In genomic region chr8:46995931-46996664, GRCm38 (mm10) we compare ENCODE assay signal across 22 mouse cellular contexts. TPM values are rescaled to one million over a fixed set of nuclear protein-coding genes. Genes with fewer than 3 reads are reported as not detected.
DNase-seq lines count a peak whose midpoint lies in the region; ATAC-seq and TF ChIP-seq lines count a peak whose summit lies in the region.
"Had no signal": no experiment of that assay in that cellular context is flagged by ENCODE, and none has a peak within 500 bp of the region (broad histone marks: within the 10 kb centered on the region; RNA-seq: fewer than 3 reads in every experiment).

No protein-coding gene starts in this region.

- H3K36me3 ChIP-seq in heart, embryonic 10.5 days, result no peaks in the 10 kb centered on the region
- no peaks in the 10 kb centered on the region for H3K36me3 ChIP-seq in ES-E14 (ENCODE audit: control insufficient read depth, insufficient read depth, low read length, poor library complexity, severe bottlenecking)
- H3K36me3 ChIP-seq in limb, embryonic 12.5 days, result no peaks in the 10 kb centered on the region
- H3K36me3 ChIP-seq: embryonic facial prominence, embryonic 10.5 days; heart, embryonic 12.5 days; hindbrain, embryonic 15.5 days had no signal

- H3K4me2 ChIP-seq in limb, embryonic 12.5 days, result no peak overlapping the region
- H3K4me2 ChIP-seq: forebrain, embryonic 13.5 days; heart, embryonic 12.5 days; hindbrain, embryonic 15.5 days had no signal

- in situ Hi-C loops in ES-E14 (cut with MboI; ENCODE audit: low sequenced_read_pairs in 2 of 2, unreplicated experiment in 2 of 2), result no loop called here

- no peaks in the 10 kb centered on the region for H3K9me3 ChIP-seq in heart, embryonic 10.5 days
- no peaks in the 10 kb centered on the region for H3K9me3 ChIP-seq in ES-E14 (ENCODE audit: control insufficient read depth, insufficient read depth, low read depth, low read length)
- H3K9me3 ChIP-seq in limb, embryonic 12.5 days, result no peaks in the 10 kb centered on the region
- H3K9me3 ChIP-seq: embryonic facial prominence, embryonic 10.5 days; forebrain, embryonic 13.5 days; heart, embryonic 12.5 days; hindbrain, embryonic 15.5 days had no signal

- no peak overlapping the region for H3K9ac ChIP-seq in ES-E14 (ENCODE audit: insufficient read depth, low read depth, low read length, poor library complexity, severe bottlenecking)
- no peak overlapping the region for H3K9ac ChIP-seq in limb, embryonic 12.5 days (replicated peaks)
- H3K9ac ChIP-seq: forebrain, embryonic 13.5 days; forebrain, postnatal 0 days; heart, embryonic 12.5 days; hindbrain, embryonic 15.5 days had no signal

- no peak overlapping the region for H3K4me3 ChIP-seq in heart, embryonic 10.5 days
- H3K4me3 ChIP-seq in ES-E14 (ENCODE audit: insufficient read depth in 1 of 2, low read depth in 1 of 2, low read length in 2 of 2, poor library complexity in 1 of 2, severe bottlenecking in 1 of 2), result no peak overlapping the region
- H3K4me3 ChIP-seq in limb, embryonic 12.5 days (replicated peaks), result no peak overlapping the region
- H3K4me3 ChIP-seq: embryonic facial prominence, embryonic 10.5 days; forebrain, embryonic 13.5 days; heart, adult 2 months; heart, embryonic 12.5 days; hindbrain, embryonic 15.5 days had no signal

- WGBS in heart, embryonic 10.5 days, result 48% methylated on average over 9 of the region's 9 CpGs
- 62% methylated on average over 9 of the region's 9 CpGs for WGBS in limb, embryonic 12.5 days

- intact Hi-C loops in heart, postnatal 36 days (cut with DNase I), result no loop called here

- DNase-seq in heart, embryonic 10.5 days (ENCODE audit: low spot score), result peak; percentile 78
- DNase-seq in heart, postnatal 36 days, result no peak
- DNase-seq in ES-E14 (ENCODE audit: low read depth, low spot score) (peak; percentile 37), R1 (ENCODE audit: low read depth, low spot score) (peak; percentile 63)
- DNase-seq in thymus, postnatal 25 days, result no peak
- DNase-seq in urinary bladder, postnatal 36 days (ENCODE audit: low spot score in 2 of 2), result no peak
- DNase-seq: adrenal gland, adult 8-10 months; adrenal gland, postnatal 36 days; cerebellum, adult 11 months; cerebellum, adult 9-10 months; cerebellum, postnatal 25 days; forebrain, postnatal 0 days; gastrocnemius, postnatal 36 days; heart, adult 2 months had no signal

- no peak for ATAC-seq in limb, embryonic 12.5 days (ENCODE audit: insufficient number of reproducible peaks, insufficient read depth, low FRiP score, low TSS enrichment, low read depth)
- ATAC-seq in inflammation-experienced regulatory T-cells, adult 6 months, result no peak
- ATAC-seq: forebrain, embryonic 13.5 days; forebrain, postnatal 0 days; Patski had no signal

- no peaks in the 10 kb centered on the region for H3K4me1 ChIP-seq in heart, embryonic 10.5 days
- H3K4me1 ChIP-seq in ES-E14 (ENCODE audit: control insufficient read depth in 2 of 2, insufficient read depth in 2 of 2, low read length in 2 of 2, poor library complexity in 1 of 2), result no peaks in the 10 kb centered on the region
- H3K4me1 ChIP-seq in limb, embryonic 12.5 days (replicated peaks), result peaks cover 28% of the 10 kb centered on the region
- H3K4me1 ChIP-seq: forebrain, embryonic 13.5 days; heart, embryonic 12.5 days; hindbrain, embryonic 15.5 days had no signal

- H3K27me3 ChIP-seq in heart, embryonic 10.5 days (ENCODE audit: insufficient read depth, poor library complexity, severe bottlenecking), result 0 out of 2 replicates have a peak, but pooled peaks cover 6% of the 10 kb centered on the region
- H3K27me3 ChIP-seq in limb, embryonic 12.5 days, result no peaks in the 10 kb centered on the region
- H3K27me3 ChIP-seq: forebrain, embryonic 13.5 days; hindbrain, embryonic 15.5 days had no signal

- no peak overlapping the region for H3K27ac ChIP-seq in heart, embryonic 10.5 days
- H3K27ac ChIP-seq in ES-E14 (ENCODE audit: insufficient read depth, low read depth, low read length, poor library complexity, severe bottlenecking), result no peak overlapping the region
- peak overlapping the region; percentile 59 for H3K27ac ChIP-seq in limb, embryonic 12.5 days
- H3K27ac ChIP-seq: embryonic facial prominence, embryonic 10.5 days; forebrain, embryonic 13.5 days; heart, adult 2 months; hindbrain, embryonic 15.5 days had no signal

TF ChIP-seq in ES-E14, 5 proteins besides CTCF, POLR2A, EP300 and RAD21:
- no peak for TF ChIP-seq MAFK (IDR thresholded peaks at IDR 0.05; ENCODE audit: insufficient read depth, low read depth, low read length)
- 0 out of 2 replicates have a peak, but pooled peaks have one; percentile 0 for TF ChIP-seq ZNF384 (IDR thresholded peaks at IDR 0.05; ENCODE audit: low read depth, low read length)

RNA-seq across cellular contexts. Expression of gene Enpp6, which starts 9.4 kb away (rescaled TPM):
- 1.3 TPM in 2 replicates for polyA plus RNA-seq in heart, embryonic 10.5 days (2016; fragmentation: Nextera tagmentation; extraction: Ambion mirVana)
- 1 to 10 TPM; 4.2 to 4.3 TPM for total RNA-seq in heart, postnatal 36 days (2021)
- total RNA-seq in ES-E14 (2012; rRNA removed), result 0.22 TPM in 1 of 2 replicates, not detected in the other
- 0.87 and 1.0 TPM in 2 replicates for polyA plus RNA-seq in limb, embryonic 12.5 days (2016; fragmentation: Nextera tagmentation; extraction: Ambion mirVana)
- 1 to 10 TPM in 1 of 3 experiments, under 1 TPM in 2; 0.86 to 1.2 (median 0.99) TPM for polyA plus RNA-seq in inflammation-experienced regulatory T-cells, adult 6 months (2017; shearing (Covaris generic))
- total RNA-seq: MEL had no signal

Comparison
In these comparisons a context has a peak if more than half of its experiments do, and no peak if none do; other contexts are left out.
1. DNase-seq: peak in heart, embryonic 10.5 days (single experiment), ES-E14 (single experiment) and R1 (single experiment); none in heart, postnatal 36 days (0 of 2), thymus, postnatal 25 days (single experiment) and urinary bladder, postnatal 36 days (0 of 2).